Mouse (Mus musculus) forebrain, embryonic 14.5 days (tissue): ENCODE results near the gene Wnt3a. TPM values are rescaled to one million over a fixed set of nuclear protein-coding genes. Genes with fewer than 3 reads are reported as not detected.

Source experiments
- ATAC-seq: fragments of 200-750 bp; cut with Nextera tagmentation; 2 replicates; pipeline ENCODE4 v1.8.0; 2017; ENCODE audit warnings: mild to moderate bottlenecking, moderate library complexity
- DNase-seq: peaks from one replicate; pipeline ENCODE4 v3.0.0-alpha.2; 2015; ENCODE audit warnings: low spot score
- H3K27ac ChIP-seq: fragments of 300-500 bp; sonication (generic); 2 replicates; pipeline ENCODE4 v1.5.1; 2014; ENCODE audit warnings: low read depth, mild to moderate bottlenecking, control low read depth, low read length, moderate library complexity
- H3K27me3 ChIP-seq: fragments of 300-500 bp; sonication (generic); replicated peaks from 2 replicates; pipeline ENCODE4 v1.6.1; 2014; ENCODE audit warnings: low read length, control low read depth, mixed read lengths; ENCODE audit not compliant: control insufficient read depth, insufficient read depth
- H3K36me3 ChIP-seq: fragments of 300-500 bp; sonication (generic); 2 replicates; pipeline ENCODE4 v1.6.1; 2014; ENCODE audit warnings: low read length, control low read depth; ENCODE audit not compliant: control insufficient read depth, insufficient read depth
- H3K4me1 ChIP-seq: fragments of 300-500 bp; sonication (generic); 2 replicates; pipeline ENCODE4 v1.6.1; 2014; ENCODE audit warnings: antibody characterized with exemption, low read length, control low read depth; ENCODE audit not compliant: control insufficient read depth, insufficient read depth
- H3K4me2 ChIP-seq: fragments of 300-500 bp; sonication (generic); 2 replicates; pipeline ENCODE4 v1.6.1; 2014; ENCODE audit warnings: mild to moderate bottlenecking, control low read depth, low read length
- H3K4me3 ChIP-seq: fragments of 300-500 bp; sonication (generic); 2 replicates; pipeline ENCODE4 v1.5.1; 2014; ENCODE audit warnings: low read depth, low read length, control low read depth
- H3K9ac ChIP-seq: fragments of 300-500 bp; sonication (generic); 2 replicates; pipeline ENCODE4 v1.6.1; 2014; ENCODE audit warnings: mild to moderate bottlenecking, low read length, control low read depth, moderate library complexity
- H3K9me3 ChIP-seq: fragments of 300-500 bp; sonication (generic); replicated peaks from 2 replicates; pipeline ENCODE4 v1.6.1; 2016; ENCODE audit warnings: low read length, control low read depth, mixed read lengths; ENCODE audit not compliant: control insufficient read depth
- WGBS: fragments of 180-500 bp; shearing (Covaris S2); extraction: QIAGEN DNeasy Blood & Tissue Kit; methylation state at CpG from one replicate; pipeline ENCODE4 v1.1.7; 2014; 5-methylcytosine and 5-hydroxymethylcytosine counted together
- polyA plus RNA-seq: library from polyadenylated mRNA; unstranded; fragments of >200 nt; fragmentation: Nextera tagmentation; extraction: Ambion mirVana; gene quantifications from 2 replicates; pipeline ENCODE4 v1.2.1, GENCODE M21; 2014

The Wnt3a gene
- polyA plus RNA-seq, 1 experiment from 2014 or later, result 1.1 TPM

DNA sequence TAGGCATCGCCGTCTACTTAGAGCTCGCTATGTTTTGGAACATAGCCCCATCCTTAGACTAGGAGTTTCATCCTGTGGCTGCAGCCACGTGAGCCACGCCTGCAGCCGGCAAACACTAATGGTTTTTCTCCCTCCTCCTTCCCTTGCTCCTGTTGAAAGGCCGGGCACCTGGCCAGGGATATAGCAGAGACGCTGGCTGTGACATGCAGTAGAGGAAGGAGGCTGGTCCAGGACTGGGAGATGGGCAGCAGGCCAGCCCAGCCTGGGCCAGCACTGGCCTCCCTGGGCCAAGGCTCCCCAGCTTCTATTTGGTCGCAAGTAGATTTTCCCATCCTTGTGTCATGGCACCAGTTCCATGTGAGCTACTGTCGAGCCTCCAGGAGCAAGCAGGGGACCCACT, 7.6 kb downstream of the Wnt3a start:
- Histone ChIP-seq H3K36me3 (no peaks in the 10 kb centered on the region), H3K4me3 (no peak overlapping the region), H3K4me2 (no peak overlapping the region), H3K27me3 (peaks cover 19% of the 10 kb centered on the region), H3K4me1 (no peaks in the 10 kb centered on the region), H3K27ac (no peak overlapping the region), H3K9ac (no peak overlapping the region), H3K9me3 (no peaks in the 10 kb centered on the region)
- ATAC-seq (no peak), DNase-seq (peak; percentile 82)
- 58% methylated on average over 10 of the region's 10 CpGs for WGBS

GRCm38 (mm10) chr11:59282111-59282510, 8.4 kb downstream of the Wnt3a start:
- Histone ChIP-seq H3K9me3 (no peaks in the 10 kb centered on the region), H3K4me2 (no peak overlapping the region), H3K27me3 (peaks cover 11% of the 10 kb centered on the region), H3K4me1 (no peaks in the 10 kb centered on the region), H3K36me3 (no peaks in the 10 kb centered on the region), H3K27ac (no peak overlapping the region), H3K9ac (no peak overlapping the region), H3K4me3 (no peak overlapping the region)
- WGBS, result 78% methylated on average over 5 of the region's 5 CpGs
- ATAC-seq (no peak), DNase-seq (no peak)

GRCm38 (mm10) chr11:59278047-59278446, 12.5 kb downstream of the Wnt3a start:
- no peak for ATAC-seq
- Histone ChIP-seq H3K27me3 (no peaks in the 10 kb centered on the region), H3K4me3 (no peak overlapping the region), H3K4me2 (no peak overlapping the region), H3K36me3 (no peaks in the 10 kb centered on the region), H3K4me1 (no peaks in the 10 kb centered on the region), H3K9me3 (no peaks in the 10 kb centered on the region), H3K27ac (no peak overlapping the region), H3K9ac (no peak overlapping the region)
- 66% methylated on average over 4 of the region's 4 CpGs for WGBS
- no peak for DNase-seq

GRCm38 (mm10) chr11:59276877-59277276, 13.7 kb downstream of the Wnt3a start:
- ATAC-seq, result no peak
- WGBS, result 38% methylated on average over 2 of the region's 2 CpGs

DNA sequence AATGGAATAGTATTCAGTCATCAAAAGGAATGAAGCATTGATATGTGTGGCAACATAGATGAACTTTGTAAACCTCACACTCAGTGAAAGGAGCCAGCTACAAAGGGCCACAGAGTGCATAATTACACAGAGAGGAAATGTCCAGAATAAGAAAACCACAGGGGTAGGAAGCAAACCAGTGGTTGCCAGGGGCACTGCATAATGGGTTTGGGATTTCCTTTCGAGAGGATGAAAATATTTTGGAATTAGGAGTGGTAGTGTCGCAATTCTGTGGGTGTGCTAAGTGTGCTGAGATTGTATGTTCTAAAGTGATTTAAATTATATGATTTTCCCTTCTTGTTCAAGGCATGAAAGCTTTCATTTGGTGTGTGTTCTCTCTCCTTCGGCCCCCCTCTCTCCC, 16.4 kb downstream of the Wnt3a start:
- no peaks in the 10 kb centered on the region for H3K9me3 ChIP-seq
- DNase-seq (no peak), ATAC-seq (no peak)
- no peaks in the 10 kb centered on the region for H3K27me3 ChIP-seq
- WGBS, result 66% methylated on average over 3 of the region's 3 CpGs
- H3K36me3 ChIP-seq, result no peaks in the 10 kb centered on the region
- H3K4me3 ChIP-seq, result no peak overlapping the region
- H3K9ac ChIP-seq, result no peak overlapping the region
- no peak overlapping the region for H3K4me2 ChIP-seq
- H3K4me1 ChIP-seq, result no peaks in the 10 kb centered on the region
- H3K27ac ChIP-seq, result no peak overlapping the region

More at GRCm38 (mm10) chr11:59276877-59277276, 13.7 kb downstream of the Wnt3a start:
- DNase-seq, result no peak
- no peaks in the 10 kb centered on the region for H3K9me3 ChIP-seq
- no peak overlapping the region for H3K9ac ChIP-seq
- H3K4me3 ChIP-seq, result no peak overlapping the region
- H3K27ac ChIP-seq, result no peak overlapping the region
- no peaks in the 10 kb centered on the region for H3K36me3 ChIP-seq
- H3K4me2 ChIP-seq, result no peak overlapping the region
- no peaks in the 10 kb centered on the region for H3K4me1 ChIP-seq
- no peaks in the 10 kb centered on the region for H3K27me3 ChIP-seq

- no peak overlapping the region for H3K27ac ChIP-seq
- no peak overlapping the region for H3K4me2 ChIP-seq
- peaks cover 14% of the 10 kb centered on the region for H3K27me3 ChIP-seq
- DNase-seq (no peak), ATAC-seq (no peak)
- no peak overlapping the region for H3K4me3 ChIP-seq
- WGBS, result 16% methylated on average over 6 of the region's 6 CpGs
- H3K9me3 ChIP-seq, result no peaks in the 10 kb centered on the region
- peaks cover 4% of the 10 kb centered on the region; the same call in 1 of the 2 replicates for H3K4me1 ChIP-seq
- H3K36me3 ChIP-seq, result no peaks in the 10 kb centered on the region
- no peak overlapping the region for H3K9ac ChIP-seq
These were observed 23.8 kb downstream of the Wnt3a start for GRCm38 (mm10) chr11:59266727-59267126.

DNA sequence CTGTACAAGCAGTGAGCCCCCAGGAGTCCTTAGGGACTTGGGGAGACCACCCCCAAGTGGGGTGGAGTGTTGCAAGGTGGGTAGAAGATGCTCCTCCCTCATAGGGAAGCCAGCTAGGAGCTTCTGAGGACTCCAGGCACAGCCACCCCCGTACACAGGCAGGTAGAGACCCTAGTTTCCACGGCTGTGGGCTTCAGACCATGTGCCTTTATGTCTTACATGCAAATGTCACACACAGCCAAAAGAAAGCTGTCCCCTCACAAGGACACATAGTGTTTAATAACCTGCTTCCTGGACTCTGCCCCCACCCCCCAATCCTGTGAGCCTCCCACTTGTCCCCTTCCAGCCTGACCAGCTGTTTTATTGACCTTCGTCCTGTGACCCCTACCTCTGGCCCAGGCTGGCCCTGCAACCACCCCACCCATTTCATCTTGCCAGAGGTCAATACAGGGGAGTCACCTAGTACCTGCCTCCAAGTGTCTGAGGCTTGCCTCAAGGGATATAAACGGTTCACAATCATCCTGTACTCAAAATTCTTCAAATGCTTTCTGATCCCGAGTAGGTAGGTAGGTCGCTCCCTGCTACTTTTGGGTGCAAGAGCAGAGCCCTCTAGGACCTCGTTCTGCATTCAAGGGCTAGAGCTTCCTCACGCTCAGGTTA, 25.3 kb downstream of the Wnt3a start:
- Histone ChIP-seq H3K4me2 (no peak overlapping the region), H3K9me3 (no peaks in the 10 kb centered on the region), H3K4me1 (peaks cover 4% of the 10 kb centered on the region; the same call in 1 of the 2 replicates), H3K9ac (no peak overlapping the region), H3K27me3 (peaks cover 14% of the 10 kb centered on the region), H3K36me3 (no peaks in the 10 kb centered on the region), H3K27ac (0 out of 2 replicates have a peak overlapping the region, but pooled peaks have one; percentile 14), H3K4me3 (no peak overlapping the region)
- WGBS, result 62% methylated on average over 8 of the region's 8 CpGs
- no peak for DNase-seq
- no peak for ATAC-seq

DNA sequence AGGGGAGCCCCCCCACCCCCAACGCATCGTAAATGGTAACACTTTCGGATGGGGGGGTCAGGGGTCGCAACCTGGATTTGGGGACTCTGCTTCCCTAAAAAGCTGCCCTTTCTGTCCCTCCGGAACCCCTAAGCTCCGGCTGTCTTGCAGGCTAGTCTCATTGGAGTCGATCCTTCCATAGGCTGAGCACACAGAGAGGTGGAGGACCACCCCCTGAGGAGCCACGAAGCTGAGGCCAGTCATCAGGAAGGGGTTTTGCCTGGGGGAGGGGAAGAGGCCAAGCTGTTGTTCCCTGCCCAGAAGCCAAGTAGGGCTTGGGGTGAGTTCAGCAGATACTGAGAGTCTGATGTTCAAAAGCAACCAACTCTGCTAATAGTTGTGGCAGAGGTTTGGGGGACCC, 26.0 kb downstream of the Wnt3a start:
- DNase-seq (peak; percentile 14), ATAC-seq (0 out of 2 replicates have a peak, but pooled peaks have one; percentile 29)
- Histone ChIP-seq H3K9me3 (no peaks in the 10 kb centered on the region), H3K4me3 (peak overlapping the region; percentile 50), H3K4me2 (peak overlapping the region; percentile 79), H3K9ac (peak overlapping the region; percentile 71), H3K27ac (no peak overlapping the region), H3K27me3 (peaks cover 14% of the 10 kb centered on the region), H3K4me1 (peaks cover 4% of the 10 kb centered on the region; the same call in 1 of the 2 replicates), H3K36me3 (no peaks in the 10 kb centered on the region)
- whole genome bisulfite sequencing, result 5% methylated on average over 8 of the region's 8 CpGs

DNA sequence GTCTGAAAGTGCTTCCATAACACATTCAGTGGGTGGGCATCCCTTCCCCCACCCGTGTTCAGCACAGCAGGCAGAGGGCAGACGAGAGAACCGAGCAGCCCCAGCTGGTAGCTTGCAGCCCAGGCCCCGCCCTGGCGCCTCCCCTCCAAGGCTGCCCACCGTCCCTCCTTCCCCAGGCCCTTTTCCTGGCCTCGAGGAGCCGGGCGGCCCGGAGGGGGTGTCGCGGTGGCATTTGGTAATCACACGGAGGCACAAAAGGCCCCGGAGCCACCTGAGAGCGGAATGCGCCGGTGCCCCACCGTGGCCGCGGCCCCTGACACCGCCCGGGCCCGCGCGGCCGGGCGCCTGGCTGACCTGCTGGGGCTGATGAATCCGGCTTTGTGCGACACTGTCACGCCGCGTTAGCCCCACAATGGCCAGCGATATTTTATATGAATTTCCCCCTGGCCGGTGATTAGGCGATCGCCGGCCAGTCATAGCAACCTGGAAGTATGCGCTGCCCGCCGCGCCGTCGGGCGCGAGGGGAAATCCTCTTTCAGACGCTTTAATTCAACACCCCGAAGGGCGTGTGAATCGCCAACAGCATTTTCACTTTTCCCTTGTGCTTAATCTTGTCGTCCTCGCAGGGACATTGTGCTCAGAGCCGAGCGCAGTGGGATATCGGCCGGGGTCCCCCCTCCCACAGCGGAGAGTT, 26.5 kb downstream of the Wnt3a start:
- ATAC-seq, result peak; percentile 94

More for the DNA sequence above, 26.5 kb downstream of the Wnt3a start:
- Histone ChIP-seq H3K36me3 (no peaks in the 10 kb centered on the region), H3K9me3 (no peaks in the 10 kb centered on the region), H3K4me2 (peak overlapping the region; percentile 79), H3K27ac (peak overlapping the region; percentile 48; the same call in 1 of the 2 replicates), H3K4me1 (peaks cover 4% of the 10 kb centered on the region; the same call in 1 of the 2 replicates), H3K9ac (peak overlapping the region; percentile 71), H3K4me3 (peak overlapping the region; percentile 50), H3K27me3 (peaks cover 14% of the 10 kb centered on the region)
- WGBS, result under 1% methylated on average over 55 of the region's 56 CpGs
- DNase-seq, result peak; percentile 81
